Mouse (Mus musculus) ovary, postnatal 14 days (tissue): ENCODE measurements at regions not wholly inside any gene's neighbourhood (a gene's known extent, or its start where the extent isn't known, plus 50 kb on each side); places are given as distances from the start of the nearest gene placed in this dataset.

Experiments used
- DNase-seq: peaks from one replicate; pipeline ENCODE4 v3.0.0; 2022; ENCODE audit warnings: low spot score

GRCm38 (mm10) chr8:91948173-91948940 lies 146.5 kb upstream of the Irx3 start:
- DNase-seq: no peak

DNA sequence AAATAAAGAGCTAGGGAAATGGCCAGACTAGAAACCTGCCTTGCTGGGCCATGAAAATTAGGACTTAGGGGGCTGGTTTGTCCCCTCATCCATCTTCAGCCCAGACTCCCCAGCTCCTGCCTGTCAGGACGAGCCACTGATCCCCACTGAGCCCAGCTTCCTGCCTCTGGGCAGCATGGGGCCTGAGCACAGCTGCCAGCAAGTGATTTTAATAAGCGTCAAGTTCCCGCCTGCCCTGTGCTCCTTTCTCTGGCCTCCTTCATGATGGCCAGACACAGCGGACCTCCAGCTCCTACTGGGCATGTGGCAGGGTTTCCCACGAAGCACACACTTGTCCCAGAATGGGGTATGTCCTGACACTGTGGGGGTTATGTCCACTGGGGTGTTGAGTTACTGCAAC lies 139.1 kb upstream of the Irx3 start:
- DNase-seq: no peak

DNA sequence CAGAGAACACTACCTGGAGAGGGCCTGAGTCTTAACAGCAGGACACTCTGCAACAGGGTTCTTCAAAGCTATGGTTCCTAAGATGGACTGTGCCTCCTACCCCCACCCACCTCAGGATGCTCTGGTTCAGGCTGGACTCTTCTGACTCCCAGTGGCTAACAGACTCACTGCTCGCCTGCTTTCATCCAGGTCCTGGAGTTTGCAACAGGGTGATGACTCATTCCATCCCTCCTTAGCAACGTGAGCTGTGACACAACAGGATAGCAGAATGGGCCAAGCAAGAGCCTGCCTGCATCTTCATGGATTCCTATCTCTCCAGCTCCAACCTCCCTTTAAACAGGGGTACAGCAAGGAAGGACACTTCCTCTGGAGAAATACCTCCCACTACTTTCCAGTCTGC lies 135.4 kb upstream of the Irx3 start:
- no peak for DNase-seq

DNA sequence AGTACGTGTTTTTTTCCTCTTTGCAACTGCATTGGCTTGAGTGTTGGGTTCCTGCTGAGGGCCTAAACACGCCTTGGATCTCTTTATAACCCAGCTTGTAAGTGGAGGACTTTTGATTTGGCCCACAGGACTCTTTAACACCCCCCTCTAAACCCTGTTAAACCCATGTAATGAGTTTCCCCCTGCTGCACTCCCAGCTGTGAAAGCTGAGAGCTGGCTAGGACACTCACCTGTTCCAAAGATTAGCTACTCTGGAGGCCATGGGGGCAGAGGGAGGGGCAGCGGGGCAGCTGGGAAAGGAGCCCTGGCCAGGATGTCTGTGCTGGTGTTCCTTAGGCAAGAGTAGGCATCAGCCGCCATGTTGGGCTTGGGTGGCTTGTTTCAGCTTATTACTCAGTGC lies 128.7 kb upstream of the Irx3 start:
- DNase-seq: no peak

GRCm38 (mm10) chr8:91925968-91926524 lies 124.2 kb upstream of the Irx3 start:
- DNase-seq: no peak

GRCm38 (mm10) chr8:91924152-91924551 lies 122.3 kb upstream of the Irx3 start:
- DNase-seq: no peak

GRCm38 (mm10) chr8:91922211-91922874 lies 120.5 kb upstream of the Irx3 start:
- DNase-seq: no peak

DNA sequence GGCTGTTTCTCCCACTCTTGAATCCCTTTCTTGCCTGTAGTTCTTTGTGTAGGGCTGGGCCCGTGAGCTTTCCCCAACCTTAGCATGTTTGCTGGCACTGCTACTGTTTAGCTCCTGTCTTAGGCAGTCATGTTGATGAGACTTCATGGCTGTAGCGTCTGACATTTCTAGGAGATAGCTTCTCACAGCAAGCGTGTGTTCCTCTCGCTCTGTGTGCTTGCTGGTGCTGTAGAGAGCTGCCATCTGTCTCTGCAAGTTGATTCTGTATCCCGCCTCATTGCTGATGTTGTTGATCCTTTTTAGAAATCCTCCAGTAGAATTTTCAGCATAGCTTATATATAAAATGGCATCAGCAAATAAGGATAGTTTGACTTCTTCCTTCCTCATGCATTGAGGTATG lies 116.0 kb upstream of the Irx3 start:
- DNase-seq: no peak

DNA sequence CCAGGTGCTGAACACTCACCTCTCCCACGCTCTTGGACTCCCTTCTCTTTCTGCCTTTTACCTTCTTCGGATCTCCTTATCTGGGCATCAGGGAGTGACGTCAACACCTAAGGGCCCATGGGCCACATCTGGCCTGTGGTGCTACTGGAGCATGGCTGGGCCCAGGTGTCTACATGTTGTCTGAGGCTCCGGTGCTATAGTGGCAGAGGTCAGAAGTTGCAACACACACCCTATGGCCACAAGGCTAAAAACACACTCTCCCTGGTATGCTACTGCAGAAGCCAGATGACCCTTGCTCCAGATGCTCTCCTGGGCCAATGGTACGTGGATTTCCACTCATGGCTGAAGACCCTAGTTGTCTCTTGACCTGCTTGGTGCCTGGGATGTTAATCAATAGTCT lies 112.1 kb upstream of the Irx3 start:
- no peak for DNase-seq

GRCm38 (mm10) chr8:91913121-91913520 lies 111.3 kb upstream of the Irx3 start:
- DNase-seq: no peak

GRCm38 (mm10) chr8:91909637-91910383 lies 107.9 kb upstream of the Irx3 start:
- DNase-seq: no peak

- DNase-seq: no peak
These were observed 107.0 kb upstream of the Irx3 start for GRCm38 (mm10) chr8:91908731-91909353.

- DNase-seq: no peak
These were observed 105.3 kb upstream of the Irx3 start for GRCm38 (mm10) chr8:91907178-91907577.

GRCm38 (mm10) chr8:91901525-91902281 lies 99.8 kb upstream of the Irx3 start:
- DNase-seq: no peak

DNA sequence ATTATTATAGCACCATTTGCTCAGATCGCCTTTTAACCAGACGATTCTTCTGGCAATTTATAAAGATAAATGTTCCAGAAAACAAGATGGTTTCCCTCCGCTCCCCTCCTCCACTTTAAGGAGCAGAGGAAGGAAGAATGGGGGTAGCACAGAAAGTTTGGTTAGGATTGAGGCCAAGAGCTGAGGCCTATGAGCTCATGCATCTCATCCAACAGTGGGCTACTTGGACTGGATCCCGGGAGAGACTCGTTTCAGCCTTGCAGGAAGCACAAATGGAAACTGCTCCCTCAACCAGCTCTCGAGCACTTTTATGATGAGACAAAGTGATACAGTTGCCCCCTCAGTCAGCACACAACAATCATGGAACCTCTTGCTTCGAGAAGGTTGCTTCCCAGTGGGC lies 97.9 kb upstream of the Irx3 start:
- no peak for DNase-seq

- no peak for DNase-seq
These were observed 95.5 kb upstream of the Irx3 start for GRCm38 (mm10) chr8:91897381-91897780.

- no peak for DNase-seq
These were observed 94.1 kb upstream of the Irx3 start for GRCm38 (mm10) chr8:91895987-91896386.

GRCm38 (mm10) chr8:91884862-91885261 lies 83.0 kb upstream of the Irx3 start:
- no peak for DNase-seq

- no peak for DNase-seq
These were observed 82.5 kb upstream of the Irx3 start for GRCm38 (mm10) chr8:91884325-91884724.

- no peak for DNase-seq
These were observed 81.1 kb upstream of the Irx3 start for GRCm38 (mm10) chr8:91883012-91883411.

DNA sequence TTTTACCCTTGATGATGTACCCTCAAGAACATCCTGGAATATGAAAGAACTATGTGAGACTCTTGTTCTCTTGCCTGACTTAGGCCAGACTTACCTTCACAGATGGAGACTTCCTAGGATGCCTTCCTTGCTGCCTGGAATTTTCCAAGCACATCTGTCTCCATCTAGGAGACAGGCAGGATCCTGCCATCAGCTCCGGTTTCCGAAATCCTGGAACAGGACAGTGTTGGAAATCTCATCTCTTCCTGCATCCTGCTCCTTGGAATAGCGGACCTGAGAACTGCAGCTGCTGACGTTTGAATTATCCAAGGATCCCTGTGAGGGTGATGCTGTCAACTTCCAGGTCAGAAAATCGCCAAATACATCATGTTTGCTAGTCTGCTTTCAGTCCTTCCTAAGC lies 77.0 kb upstream of the Irx3 start:
- DNase-seq: no peak

GRCm38 (mm10) chr8:91876161-91876560 lies 74.3 kb upstream of the Irx3 start:
- DNase-seq: no peak
